Mouse (Mus musculus) ES-Bruce4 (cell line): Measurements from ENCODE around the gene Napsa. TPM values are rescaled to one million over a fixed set of nuclear protein-coding genes. Genes with fewer than 3 reads are reported as not detected.
A peak's percentile ranks its signal among the peaks of the same experiment; 100 is the strongest.

ENCODE experiments used
- H3K27ac ChIP-seq: 2 replicates; pipeline ENCODE4 v1.5.1; 2012; ENCODE audit warnings: low read length, inconsistent platforms; ENCODE audit not compliant: insufficient read depth
- H3K27me3 ChIP-seq: 2 replicates; pipeline ENCODE4 v1.6.1; 2012; ENCODE audit warnings: mild to moderate bottlenecking, low read length, inconsistent platforms; ENCODE audit not compliant: control insufficient read depth, poor library complexity, insufficient read depth, severe bottlenecking
- H3K36me3 ChIP-seq: 2 replicates; pipeline ENCODE4 v1.6.1; 2012; ENCODE audit warnings: inconsistent platforms, mild to moderate bottlenecking, low read length, moderate library complexity; ENCODE audit not compliant: control insufficient read depth, poor library complexity, insufficient read depth, severe bottlenecking
- H3K4me1 ChIP-seq: one replicate; pipeline ENCODE4 v1.8.1; 2011; ENCODE audit warnings: low read length; ENCODE audit not compliant: control insufficient read depth, insufficient read depth
- H3K4me3 ChIP-seq: 2 replicates; pipeline ENCODE4 v1.5.1; 2011; ENCODE audit warnings: low read depth, mild to moderate bottlenecking, low read length
- H3K9ac ChIP-seq: 2 replicates; pipeline ENCODE4 v1.6.1; 2012; ENCODE audit warnings: low read depth, mild to moderate bottlenecking, inconsistent platforms; ENCODE audit not compliant: poor library complexity, severe bottlenecking
- H3K9me3 ChIP-seq: replicated peaks from 2 replicates; pipeline ENCODE4 v1.6.1; 2012; ENCODE audit warnings: mild to moderate bottlenecking, low read length, inconsistent platforms; ENCODE audit not compliant: control insufficient read depth, poor library complexity, insufficient read depth, severe bottlenecking
- CTCF ChIP-seq: IDR thresholded peaks from one replicate; pipeline ENCODE4 v1.8.1; 2011; ENCODE audit warnings: low read depth, low read length
- EP300 ChIP-seq: IDR thresholded peaks from 2 replicates; pipeline ENCODE4 v1.6.1; 2011; ENCODE audit warnings: low read depth, low read length; ENCODE audit not compliant: insufficient read depth
- POLR2A ChIP-seq: IDR thresholded peaks from one replicate; pipeline ENCODE4 v1.8.1; 2011; ENCODE audit warnings: low read length; ENCODE audit not compliant: insufficient read depth
- polyA plus RNA-seq: library from polyadenylated mRNA; stranded (reverse); fragments of >200 nt; gene quantifications from 2 replicates; pipeline ENCODE4 v1.2.4, GENCODE M21; 2011; ENCODE audit warnings: low read depth; ENCODE audit not compliant: missing spikeins, insufficient read depth, insufficient read length

Napsa gene
- 0.97 and 1.1 TPM in 2 replicates for polyA plus RNA-seq

DNA sequence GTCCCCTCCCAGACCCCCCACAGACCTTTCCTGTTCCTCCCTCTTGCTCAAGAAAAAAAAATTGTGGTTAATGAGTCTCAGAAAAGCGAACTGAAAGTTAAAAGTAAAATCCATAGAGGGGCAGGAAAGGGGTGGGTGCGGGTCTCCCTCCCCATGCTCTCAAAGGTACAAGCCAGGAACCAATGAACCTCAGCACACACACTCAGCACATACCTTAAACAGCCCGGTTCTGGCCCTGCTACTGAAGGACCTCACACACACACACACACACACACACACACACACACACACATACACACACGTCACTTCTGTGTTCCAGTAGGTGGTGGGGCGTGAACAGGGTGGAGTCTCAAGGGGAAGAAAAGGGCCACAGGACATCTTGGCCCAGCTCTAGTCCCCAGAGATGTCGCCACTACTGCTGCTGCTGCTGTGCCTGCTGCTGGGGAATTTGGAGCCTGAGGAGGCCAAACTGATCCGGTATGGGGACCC, at the start of gene Napsa:
Gene Napsa, plus strand, starts transcription at position 168 of the 489 bp plus-strand sequence.
- Histone ChIP-seq H3K27ac (no peak within 1 kb of the TSS), H3K9me3 (no peaks in the 10 kb centered on the region), H3K27me3 (no peaks in the 10 kb centered on the region), H3K4me3 (no peak within 1 kb of the TSS), H3K9ac (no peak within 1 kb of the TSS), H3K36me3 (no peaks in the 10 kb centered on the region), H3K4me1 (peaks cover 1% of the 10 kb centered on the region)
- TF ChIP-seq CTCF (no peak), POLR2A (no peak), EP300 (no peak)

DNA sequence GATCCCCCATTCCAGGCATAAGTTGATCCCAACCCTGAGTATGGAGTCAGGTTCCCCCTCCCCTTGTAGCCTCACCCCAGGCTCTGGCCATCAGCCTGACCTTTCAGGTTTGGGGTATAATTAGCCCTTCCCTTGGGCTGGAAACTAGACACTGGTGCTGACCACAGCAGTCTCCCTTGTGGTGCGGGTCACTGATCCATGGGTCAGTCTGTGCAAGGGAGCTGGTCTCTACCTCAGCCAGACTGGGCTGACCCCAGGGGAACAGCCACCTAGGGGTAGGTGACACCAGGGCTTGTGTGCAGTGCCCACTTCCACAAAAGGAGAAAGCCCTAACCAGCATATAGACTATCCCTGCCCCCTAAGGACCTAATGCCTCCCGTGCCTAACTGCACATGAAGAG, 49.1 kb upstream of the Napsa start:
- Histone ChIP-seq H3K9ac (no peak overlapping the region), H3K4me1 (peaks cover 5% of the 10 kb centered on the region), H3K27me3 (no peaks in the 10 kb centered on the region), H3K4me3 (no peak overlapping the region), H3K27ac (no peak overlapping the region), H3K9me3 (no peaks in the 10 kb centered on the region), H3K36me3 (no peaks in the 10 kb centered on the region)
- TF ChIP-seq CTCF = no peak
- TF ChIP-seq POLR2A = no peak
- TF ChIP-seq EP300 = no peak

GRCm38 (mm10) chr7:44524502-44524901, 47.7 kb upstream of the Napsa start, which contains the start of gene Mybpc2:
Mybpc2 (minus strand) TSS chr7:44524656.
- peak within 1 kb of the TSS; percentile 45 for H3K27ac ChIP-seq
- H3K4me1 ChIP-seq = peaks cover 9% of the 10 kb centered on the region
- no peaks in the 10 kb centered on the region for H3K27me3 ChIP-seq
- TF ChIP-seq CTCF (no peak), EP300 (no peak), POLR2A (no peak)
- no peaks in the 10 kb centered on the region for H3K36me3 ChIP-seq
- no peaks in the 10 kb centered on the region for H3K9me3 ChIP-seq
- peak within 1 kb of the TSS; percentile 9 for H3K4me3 ChIP-seq
- H3K9ac ChIP-seq = peak within 1 kb of the TSS; percentile 63

- Histone ChIP-seq H3K9ac (peak overlapping the region; percentile 63), H3K36me3 (no peaks in the 10 kb centered on the region), H3K4me3 (peak overlapping the region; percentile 9), H3K27ac (peak overlapping the region; percentile 45), H3K9me3 (no peaks in the 10 kb centered on the region), H3K4me1 (peaks cover 9% of the 10 kb centered on the region), H3K27me3 (no peaks in the 10 kb centered on the region)
- TF ChIP-seq POLR2A = no peak
- no peak for TF ChIP-seq EP300
- no peak for TF ChIP-seq CTCF
Measured at GRCm38 (mm10) chr7:44525126-44525832, 46.9 kb upstream of the Napsa start.

DNA sequence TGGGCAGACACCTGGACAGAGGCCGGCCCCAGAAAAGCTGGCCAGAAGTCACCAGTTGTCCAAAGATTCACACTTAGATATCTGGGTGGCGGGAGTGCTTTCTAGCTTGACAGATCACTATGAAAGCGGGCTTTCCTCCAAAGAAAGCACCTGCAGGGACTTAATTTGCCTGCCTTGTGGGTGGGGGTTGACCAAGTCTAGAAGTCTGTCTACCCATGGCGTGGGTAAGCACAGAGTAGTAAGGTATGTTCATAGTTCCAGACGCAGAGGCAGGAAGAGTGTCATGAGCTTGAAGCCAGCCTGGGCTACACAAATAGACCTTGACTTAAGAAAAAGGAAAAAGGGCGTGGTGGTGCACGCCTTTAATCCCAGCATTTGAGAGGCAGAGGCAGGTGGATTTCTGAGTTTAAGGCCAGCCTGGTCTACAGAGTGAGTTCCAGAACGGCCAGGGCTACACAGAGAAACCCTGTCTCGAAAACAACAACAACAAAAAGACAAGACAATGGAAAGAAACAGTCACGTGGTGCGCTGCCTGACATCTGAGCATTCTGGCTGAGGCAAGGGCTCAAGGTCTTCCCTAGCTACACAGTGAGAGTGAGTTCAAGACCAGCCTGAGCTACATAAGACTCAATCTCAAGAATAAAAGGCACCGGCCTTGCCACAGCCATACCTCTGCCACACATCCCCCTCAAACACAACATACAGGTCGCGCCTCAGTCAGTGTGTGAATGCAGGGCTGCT, 45.6 kb upstream of the Napsa start:
- no peak for TF ChIP-seq CTCF
- no peak for TF ChIP-seq POLR2A
- TF ChIP-seq EP300 = no peak
- peak overlapping the region; percentile 31; the same call in 1 of the 2 replicates for H3K27ac ChIP-seq
- peaks cover 9% of the 10 kb centered on the region for H3K4me1 ChIP-seq
- no peaks in the 10 kb centered on the region for H3K9me3 ChIP-seq
- H3K4me3 ChIP-seq = no peak overlapping the region
- no peaks in the 10 kb centered on the region for H3K36me3 ChIP-seq
- H3K27me3 ChIP-seq = no peaks in the 10 kb centered on the region
- H3K9ac ChIP-seq = no peak overlapping the region
